Mouse (Mus musculus): ENCODE data around the gene Dpt. TPM values are rescaled to one million over a fixed set of nuclear protein-coding genes. Genes with fewer than 3 reads are reported as not detected.

Dpt gene
- polyA plus RNA-seq, 1 experiment from 2014 or later = 0.25 TPM

GRCm38 (mm10) chr1:164793049-164793448 lies 3.4 kb upstream of the Dpt start:
- no peak overlapping the region for H3K9ac ChIP-seq
- H3K4me2 ChIP-seq = no peak overlapping the region
- no peak overlapping the region for H3K4me3 ChIP-seq
- ATAC-seq (ENCODE audit: low FRiP score) = no peak
- 0 out of 2 replicates have a peak, but pooled peaks cover 3% of the 10 kb centered on the region for H3K4me1 ChIP-seq (replicated peaks)
- H3K27ac ChIP-seq = no peak overlapping the region
- WGBS = 89% methylated on average over 4 of the region's 4 CpGs
- no peaks in the 10 kb centered on the region for H3K36me3 ChIP-seq
- no peaks in the 10 kb centered on the region for H3K9me3 ChIP-seq
- no peaks in the 10 kb centered on the region for H3K27me3 ChIP-seq

GRCm38 (mm10) chr1:164797746-164798285 lies 1.4 kb downstream of the Dpt start:
- Histone ChIP-seq H3K36me3 (no peaks in the 10 kb centered on the region), H3K4me2 (no peak overlapping the region), H3K9me3 (no peaks in the 10 kb centered on the region), H3K4me1 (replicated peaks) (0 out of 2 replicates have a peak, but pooled peaks cover 3% of the 10 kb centered on the region), H3K27ac (no peak overlapping the region), H3K27me3 (no peaks in the 10 kb centered on the region), H3K9ac (no peak overlapping the region), H3K4me3 (no peak overlapping the region)
- no peak for ATAC-seq (ENCODE audit: low FRiP score)
- WGBS = 87% methylated on average over 1 of the region's 1 CpGs

GRCm38 (mm10) chr1:164798471-164798922 lies 2.1 kb downstream of the Dpt start:
- 55% methylated on average over 1 of the region's 1 CpGs for WGBS
- H3K4me2 ChIP-seq = no peak overlapping the region
- 0 out of 2 replicates have a peak, but pooled peaks cover 3% of the 10 kb centered on the region for H3K4me1 ChIP-seq (replicated peaks)

DNA sequence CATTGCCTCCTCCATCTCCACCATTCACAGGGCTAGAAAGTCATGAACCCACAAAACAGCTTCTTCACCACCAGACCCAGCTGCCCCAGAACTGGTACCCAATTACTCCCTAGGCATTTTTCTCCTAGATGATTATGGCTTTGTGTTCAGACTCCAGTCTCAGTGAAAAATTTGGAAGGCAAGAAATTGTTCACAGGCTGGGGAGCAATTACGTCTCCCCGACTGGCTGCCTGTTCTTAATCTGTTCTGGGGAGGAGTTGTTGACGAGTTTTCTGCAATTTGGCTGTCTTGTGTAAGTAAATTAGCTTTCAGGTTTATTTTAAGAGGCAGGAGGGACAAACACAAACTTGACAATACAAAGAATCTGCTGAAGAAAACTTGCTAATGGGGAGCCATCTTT lies 2.7 kb downstream of the Dpt start:
- Histone ChIP-seq H3K9me3 (no peaks in the 10 kb centered on the region), H3K36me3 (no peaks in the 10 kb centered on the region), H3K9ac (no peak overlapping the region), H3K27ac (no peak overlapping the region), H3K4me1 (replicated peaks) (0 out of 2 replicates have a peak, but pooled peaks cover 5% of the 10 kb centered on the region), H3K4me3 (no peak overlapping the region), H3K27me3 (no peaks in the 10 kb centered on the region), H3K4me2 (no peak overlapping the region)
- WGBS = 77% methylated on average over 3 of the region's 3 CpGs
- no peak for ATAC-seq (ENCODE audit: low FRiP score)

More at GRCm38 (mm10) chr1:164798471-164798922, 2.1 kb downstream of the Dpt start:
- Histone ChIP-seq H3K9me3 (no peaks in the 10 kb centered on the region), H3K9ac (no peak overlapping the region), H3K4me3 (no peak overlapping the region), H3K27ac (no peak overlapping the region), H3K27me3 (no peaks in the 10 kb centered on the region), H3K36me3 (no peaks in the 10 kb centered on the region)
- no peak for ATAC-seq (ENCODE audit: low FRiP score)

- H3K27me3 ChIP-seq = no peaks in the 10 kb centered on the region
- H3K4me3 ChIP-seq = no peak overlapping the region
- WGBS = 70% methylated on average over 11 of the region's 11 CpGs
- H3K9me3 ChIP-seq = no peaks in the 10 kb centered on the region
- 0 out of 2 replicates have a peak, but pooled peaks cover 6% of the 10 kb centered on the region for H3K4me1 ChIP-seq (replicated peaks)
- H3K36me3 ChIP-seq = no peaks in the 10 kb centered on the region
- H3K9ac ChIP-seq = no peak overlapping the region
- ATAC-seq (ENCODE audit: low FRiP score) = peak; percentile 58
- H3K4me2 ChIP-seq = no peak overlapping the region
- H3K27ac ChIP-seq = peak overlapping the region; percentile 40
Measured at GRCm38 (mm10) chr1:164804277-164804676, 7.8 kb downstream of the Dpt start.

GRCm38 (mm10) chr1:164804751-164805435 lies 8.4 kb downstream of the Dpt start:
- H3K4me3 ChIP-seq = no peak overlapping the region
- 0 out of 2 replicates have a peak, but pooled peaks cover 6% of the 10 kb centered on the region for H3K4me1 ChIP-seq (replicated peaks)
- ATAC-seq (ENCODE audit: low FRiP score) = 0 out of 2 replicates have a peak, but pooled peaks have one; percentile 50
- no peak overlapping the region for H3K9ac ChIP-seq
- no peaks in the 10 kb centered on the region for H3K36me3 ChIP-seq
- no peak overlapping the region for H3K4me2 ChIP-seq
- 71% methylated on average over 10 of the region's 10 CpGs for WGBS
- no peaks in the 10 kb centered on the region for H3K27me3 ChIP-seq
- H3K27ac ChIP-seq = peak overlapping the region; percentile 40
- no peaks in the 10 kb centered on the region for H3K9me3 ChIP-seq

- Histone ChIP-seq H3K9me3 (no peaks in the 10 kb centered on the region), H3K36me3 (no peaks in the 10 kb centered on the region), H3K4me2 (no peak overlapping the region), H3K27ac (no peak overlapping the region), H3K4me1 (replicated peaks) (peaks cover 3% of the 10 kb centered on the region; the same call in 1 of the 2 replicates), H3K27me3 (no peaks in the 10 kb centered on the region), H3K4me3 (no peak overlapping the region), H3K9ac (no peak overlapping the region)
- WGBS = 95% methylated on average over 2 of the region's 2 CpGs
- ATAC-seq (ENCODE audit: low FRiP score) = no peak
Measured at GRCm38 (mm10) chr1:164809371-164809770, 12.9 kb downstream of the Dpt start.

- H3K4me2 ChIP-seq = no peak overlapping the region
- H3K9me3 ChIP-seq = no peaks in the 10 kb centered on the region
- no peak for ATAC-seq (ENCODE audit: low FRiP score)
- H3K4me1 ChIP-seq (replicated peaks) = peaks cover 5% of the 10 kb centered on the region; the same call in 1 of the 2 replicates
- no peaks in the 10 kb centered on the region for H3K27me3 ChIP-seq
- 90% methylated on average over 3 of the region's 3 CpGs for WGBS
- no peak overlapping the region for H3K4me3 ChIP-seq
- no peak overlapping the region for H3K27ac ChIP-seq
- H3K9ac ChIP-seq = no peak overlapping the region
- H3K36me3 ChIP-seq = no peaks in the 10 kb centered on the region
Measured at GRCm38 (mm10) chr1:164811296-164811695, 14.9 kb downstream of the Dpt start.

DNA sequence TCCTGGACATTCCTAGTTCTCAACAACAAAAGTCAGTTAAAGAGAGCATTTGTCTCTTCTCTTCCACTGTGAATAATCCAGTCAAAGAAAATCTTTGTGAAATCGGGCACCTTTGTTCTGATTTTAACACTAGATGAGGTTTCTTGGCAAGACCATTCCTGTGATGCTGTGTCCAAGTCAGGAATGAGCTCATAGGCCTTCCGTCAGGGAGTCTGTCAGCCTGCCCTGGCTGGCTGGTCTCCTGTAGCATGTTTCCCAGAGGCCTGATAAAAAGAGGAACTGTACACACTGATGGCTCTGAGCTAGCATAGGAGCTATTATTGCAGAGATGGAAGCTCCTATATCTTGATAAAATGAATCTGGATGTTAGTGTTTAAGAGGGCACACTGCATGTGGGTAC lies 17.8 kb downstream of the Dpt start:
- ATAC-seq (ENCODE audit: low FRiP score) = no peak
- Histone ChIP-seq H3K36me3 (no peaks in the 10 kb centered on the region), H3K4me2 (no peak overlapping the region), H3K4me1 (replicated peaks) (peaks cover 5% of the 10 kb centered on the region; the same call in 1 of the 2 replicates), H3K27ac (no peak overlapping the region), H3K9ac (no peak overlapping the region), H3K9me3 (no peaks in the 10 kb centered on the region), H3K4me3 (no peak overlapping the region), H3K27me3 (no peaks in the 10 kb centered on the region)
- WGBS = 65% methylated on average over 2 of the region's 2 CpGs

GRCm38 (mm10) chr1:164815330-164815729 lies 18.9 kb downstream of the Dpt start:
- Histone ChIP-seq H3K4me3 (no peak overlapping the region), H3K4me2 (no peak overlapping the region), H3K4me1 (replicated peaks) (peaks cover 5% of the 10 kb centered on the region; the same call in 1 of the 2 replicates), H3K9me3 (no peaks in the 10 kb centered on the region), H3K27ac (no peak overlapping the region), H3K36me3 (no peaks in the 10 kb centered on the region), H3K9ac (no peak overlapping the region), H3K27me3 (no peaks in the 10 kb centered on the region)
- no peak for ATAC-seq (ENCODE audit: low FRiP score)
- 82% methylated on average over 5 of the region's 5 CpGs for WGBS

DNA sequence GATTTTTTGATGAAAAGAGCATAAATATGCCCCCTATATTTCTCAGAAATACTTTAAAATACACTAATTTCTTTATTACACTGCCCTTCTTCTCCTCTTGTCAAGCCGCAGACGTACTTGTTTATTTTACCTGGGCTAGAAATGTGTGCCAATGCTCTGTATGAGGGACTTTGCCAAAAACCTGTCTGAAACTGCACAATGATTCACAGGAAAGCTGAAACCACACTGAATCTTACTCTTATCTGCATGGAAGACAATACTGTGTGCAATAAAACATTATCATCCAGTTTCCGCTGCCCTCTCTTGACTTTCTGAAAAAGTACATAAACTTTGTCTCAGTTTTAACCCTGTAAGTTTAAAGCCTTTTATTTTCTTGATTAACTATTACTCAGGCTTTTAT lies 20.9 kb downstream of the Dpt start:
- WGBS = over 99% methylated on average over 3 of the region's 3 CpGs
- H3K36me3 ChIP-seq = no peaks in the 10 kb centered on the region
- H3K27ac ChIP-seq = no peak overlapping the region
- no peak for ATAC-seq (ENCODE audit: low FRiP score)
- no peak overlapping the region for H3K9ac ChIP-seq
- no peak overlapping the region for H3K4me3 ChIP-seq
- H3K27me3 ChIP-seq = no peaks in the 10 kb centered on the region
- peaks cover 12% of the 10 kb centered on the region; the same call in 1 of the 2 replicates for H3K4me1 ChIP-seq (replicated peaks)
- no peak overlapping the region for H3K4me2 ChIP-seq
- H3K9me3 ChIP-seq = no peaks in the 10 kb centered on the region

DNA sequence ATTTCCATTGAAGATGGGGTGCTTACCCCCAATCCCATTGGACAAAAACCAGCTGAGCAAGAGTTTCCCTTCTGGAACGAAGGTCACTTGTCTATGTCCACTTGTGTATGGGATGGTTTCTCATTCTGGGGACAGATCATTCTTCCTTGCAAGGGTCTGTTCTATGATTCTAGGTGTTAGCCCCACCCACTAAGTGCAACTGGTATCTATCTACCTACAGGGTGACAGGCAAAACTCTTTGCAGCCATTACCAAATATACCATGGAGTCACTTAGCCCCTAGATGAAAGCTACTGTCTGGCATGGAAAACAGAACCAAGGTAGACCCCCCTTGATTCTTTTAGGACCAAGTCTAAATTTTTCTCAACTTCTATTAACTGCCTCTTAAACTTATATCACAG lies 24.9 kb downstream of the Dpt start:
- H3K9me3 ChIP-seq = no peaks in the 10 kb centered on the region
- H3K27ac ChIP-seq = no peak overlapping the region
- 89% methylated on average over 1 of the region's 1 CpGs for WGBS
- H3K9ac ChIP-seq = no peak overlapping the region
- H3K4me3 ChIP-seq = no peak overlapping the region
- ATAC-seq (ENCODE audit: low FRiP score) = no peak
- H3K36me3 ChIP-seq = no peaks in the 10 kb centered on the region
- H3K4me2 ChIP-seq = no peak overlapping the region
- H3K4me1 ChIP-seq (replicated peaks) = 0 out of 2 replicates have a peak, but pooled peaks cover 7% of the 10 kb centered on the region
- no peaks in the 10 kb centered on the region for H3K27me3 ChIP-seq
